ENCODE assay signal across 8 mouse cellular contexts in the genomic region with DNA sequence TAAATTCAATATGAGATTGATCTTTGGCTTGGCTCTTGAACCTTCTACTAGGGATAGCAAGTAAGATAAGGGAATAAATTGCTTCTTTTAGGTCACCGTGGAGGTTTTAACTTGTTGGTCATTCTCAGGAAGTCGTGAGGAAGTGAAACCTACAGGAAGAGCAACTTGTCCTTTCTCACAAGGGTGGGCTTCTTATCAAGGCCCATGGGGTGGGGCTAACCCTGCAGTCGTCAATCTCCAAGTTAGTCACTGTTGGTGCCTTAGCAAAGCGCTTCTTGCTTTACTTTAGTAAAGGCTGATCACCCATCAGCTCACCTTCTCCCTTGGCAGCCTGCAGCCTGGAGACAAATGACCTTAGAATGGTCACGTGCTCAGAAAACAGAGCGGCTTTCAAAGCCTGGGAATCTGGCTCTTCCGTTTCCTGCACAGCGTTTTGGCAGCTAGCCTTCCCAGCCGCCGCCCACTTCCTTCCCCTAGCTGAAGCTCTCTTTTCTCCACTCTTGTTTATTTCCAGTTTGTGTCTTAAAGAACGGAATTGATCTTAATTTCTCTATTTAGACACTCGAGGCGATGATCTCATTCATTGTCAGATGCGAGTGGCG.
A peak's percentile ranks its signal among the peaks of the same experiment; 100 is the strongest.
DNase-seq lines count a peak whose midpoint lies in the region; ATAC-seq and TF ChIP-seq lines count a peak whose summit lies in the region.

No protein-coding gene starts in this region.

- no peak for TF ChIP-seq CTCF in lung, adult 2 months (IDR thresholded peaks at IDR 0.05; ENCODE audit: insufficient read depth, low read length)

- ATAC-seq in CD4-positive, CD25-positive, alpha-beta regulatory T cell, adult 4 months, result peak; percentile 73

- H3K4me1 ChIP-seq in lung, adult 2 months (ENCODE audit: control insufficient read depth, insufficient read depth, low read length), result peaks cover 9% of the 10 kb centered on the region

- peak overlapping the region; percentile 11 for H3K4me3 ChIP-seq in lung, adult 2 months (replicated peaks; ENCODE audit: extremely low read depth, low read depth, low read length)

- TF ChIP-seq POLR2A in lung, adult 2 months (IDR thresholded peaks at IDR 0.05; ENCODE audit: borderline replicate concordance, extremely low read depth, low read depth, low read length), result peak; percentile 30; the same call in 1 of the 2 replicates

- peak; percentile 35 to 48 for DNase-seq in adrenal gland, adult 18-20 months (ENCODE audit: low spot score in 2 of 2)
- DNase-seq in frontal cortex, postnatal 10 days (ENCODE audit: low spot score in 2 of 2), result peak; percentile 27 to 57
- DNase-seq in heart, postnatal 4 days, result peak; percentile 81
- DNase-seq in layer of hippocampus, adult 8-10 months (ENCODE audit: low spot score in 2 of 2), result peak; percentile 27 to 60
- peak; percentile 57 for DNase-seq in lung, adult 2 months
- DNase-seq in skeletal muscle tissue, adult 2 months (ENCODE audit: low read depth, low spot score), result peak; percentile 65
- no peak for DNase-seq in cerebellum, postnatal 4 days (ENCODE audit: low spot score in 2 of 2)

- WGBS in lung, adult 2 months, result 18% methylated on average over 15 of the region's 15 CpGs

Comparison
In these comparisons a context has a peak if more than half of its experiments do, and no peak if none do; other contexts are left out.
1. DNase-seq: peak in adrenal gland, adult 18-20 months (2 of 2), frontal cortex, postnatal 10 days (2 of 2), heart, postnatal 4 days (single experiment), layer of hippocampus, adult 8-10 months (2 of 2), lung, adult 2 months (single experiment) and skeletal muscle tissue, adult 2 months (single experiment); none in cerebellum, postnatal 4 days (0 of 2).